Mouse (Mus musculus): Measurements from ENCODE around the gene Cideb.

The Cideb gene

DNA sequence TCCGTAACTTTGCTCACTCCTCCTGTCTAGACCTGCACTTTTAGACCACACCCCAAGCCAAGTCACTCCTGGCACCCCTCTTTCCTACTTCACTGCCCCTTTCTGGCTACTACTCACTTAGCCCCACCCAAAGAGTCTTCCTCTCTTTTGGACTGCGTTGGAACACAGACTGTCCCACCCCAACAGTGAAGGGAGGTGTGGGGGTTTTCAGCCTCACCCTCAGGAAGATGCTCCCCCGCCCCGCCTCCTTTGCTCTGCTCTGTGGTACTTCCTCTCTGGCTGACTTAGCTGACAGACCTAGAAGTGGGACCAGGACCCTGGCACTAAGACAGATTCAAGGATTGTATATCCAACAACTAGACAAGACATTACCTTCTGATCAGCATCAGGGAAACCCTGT lies 7.4 kb upstream of the Cideb start, which contains the start of gene Ltb4r1:
Ltb4r1 (plus strand) TSS at position 267 of the 400 bp plus-strand sequence.
- no peak for DNase-seq (ENCODE audit: low spot score)

DNA sequence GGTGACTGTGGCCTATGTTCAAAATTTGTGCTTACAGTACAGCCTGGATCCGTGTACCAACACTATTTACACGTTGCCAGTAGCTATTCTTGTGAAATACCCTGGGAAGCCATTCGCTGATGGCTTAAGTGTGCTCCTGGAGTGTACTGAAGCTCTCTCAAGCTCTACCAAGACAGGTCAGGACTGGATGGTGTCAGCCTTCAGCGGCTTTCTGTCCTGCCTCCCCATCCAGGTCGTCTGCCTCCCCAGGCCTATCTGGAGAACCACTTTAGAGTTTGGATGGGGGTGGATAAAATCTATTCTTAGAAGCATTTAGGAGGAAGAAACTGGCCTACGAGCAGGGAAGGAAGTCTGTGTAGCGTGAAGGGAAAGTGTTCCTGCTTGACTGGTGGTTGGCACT lies 4.9 kb upstream of the Cideb start:
- no peak for DNase-seq (ENCODE audit: low spot score)

DNA sequence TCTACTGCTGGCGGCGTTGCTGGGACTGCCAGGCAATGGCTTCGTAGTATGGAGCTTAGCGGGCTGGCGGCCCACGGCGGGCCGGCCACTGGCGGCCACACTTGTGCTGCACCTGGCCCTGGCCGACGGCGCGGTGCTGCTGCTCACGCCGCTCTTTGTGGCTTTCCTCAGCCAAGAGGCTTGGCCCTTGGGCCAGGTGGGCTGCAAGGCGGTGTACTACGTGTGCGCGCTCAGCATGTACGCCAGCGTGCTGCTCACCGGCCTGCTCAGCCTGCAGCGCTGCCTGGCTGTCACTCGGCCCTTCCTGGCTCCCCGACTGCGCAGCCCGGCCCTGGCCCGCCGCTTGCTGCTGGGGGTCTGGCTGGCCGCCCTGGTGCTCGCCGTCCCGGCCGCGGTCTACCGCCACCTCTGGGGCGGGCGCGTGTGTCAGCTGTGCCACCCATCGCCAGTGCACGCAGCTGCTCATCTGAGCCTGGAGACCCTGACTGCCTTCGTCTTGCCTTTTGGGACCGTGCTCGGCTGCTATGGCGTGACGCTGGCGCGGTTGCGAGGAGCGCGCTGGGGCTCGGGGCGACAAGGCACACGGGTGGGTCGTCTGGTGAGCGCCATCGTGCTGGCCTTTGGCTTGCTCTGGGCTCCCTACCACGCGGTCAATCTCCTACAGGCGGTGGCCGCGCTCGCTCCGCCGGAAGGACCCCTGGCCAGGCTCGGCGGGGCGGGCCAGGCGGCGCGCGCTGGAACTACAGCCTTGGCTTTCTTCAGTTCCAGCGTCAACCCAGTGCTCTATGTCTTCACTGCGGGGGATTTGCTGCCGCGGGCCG lies 4.0 kb upstream of the Cideb start:
- DNase-seq (ENCODE audit: low spot score): peak; percentile 53

DNA sequence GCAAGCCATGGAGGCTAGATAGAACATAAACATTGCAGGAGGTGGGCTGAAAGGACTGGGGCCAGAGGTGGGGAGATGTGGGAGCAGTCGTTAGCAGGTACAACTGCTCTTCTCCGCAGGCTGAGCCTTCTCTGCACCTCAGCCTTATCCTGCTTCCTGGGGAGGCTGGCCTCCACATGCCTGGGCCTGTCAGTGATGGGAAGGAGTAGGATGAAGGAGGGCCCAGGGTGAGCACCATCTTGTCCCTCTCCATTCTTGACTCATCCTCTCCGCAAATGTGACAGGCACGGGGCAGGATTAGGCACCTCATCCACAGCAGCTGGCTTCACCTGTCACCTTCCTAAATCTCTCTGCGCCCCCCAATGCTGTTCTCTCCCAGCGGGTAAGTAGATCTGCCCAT lies 2.9 kb upstream of the Cideb start, which contains the start of gene Ltb4r2:
Ltb4r2 (plus strand) TSS at position 266 of the 400 bp plus-strand sequence.
- DNase-seq (ENCODE audit: low spot score): no peak

DNA sequence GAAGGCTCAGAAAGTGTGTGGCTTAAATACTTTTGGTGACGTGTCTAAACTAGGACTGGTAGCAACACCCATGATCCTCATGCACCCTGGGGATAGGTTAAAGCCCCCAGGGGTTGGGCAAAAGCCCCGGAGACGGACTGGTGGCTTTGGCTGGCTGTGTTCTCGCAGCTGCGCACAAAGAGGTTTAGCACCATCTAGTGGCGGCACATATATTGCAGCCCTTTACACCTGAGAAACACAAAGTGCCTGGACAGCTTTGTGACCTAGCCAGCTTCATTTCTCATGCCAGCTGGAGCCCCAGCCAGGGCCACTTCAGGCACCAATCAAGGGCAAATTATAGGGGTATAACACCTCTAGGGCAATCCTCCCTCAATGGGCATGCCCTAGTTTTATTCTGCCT lies 1.9 kb upstream of the Cideb start:
- peak; percentile 77 for DNase-seq (ENCODE audit: low spot score)

DNA sequence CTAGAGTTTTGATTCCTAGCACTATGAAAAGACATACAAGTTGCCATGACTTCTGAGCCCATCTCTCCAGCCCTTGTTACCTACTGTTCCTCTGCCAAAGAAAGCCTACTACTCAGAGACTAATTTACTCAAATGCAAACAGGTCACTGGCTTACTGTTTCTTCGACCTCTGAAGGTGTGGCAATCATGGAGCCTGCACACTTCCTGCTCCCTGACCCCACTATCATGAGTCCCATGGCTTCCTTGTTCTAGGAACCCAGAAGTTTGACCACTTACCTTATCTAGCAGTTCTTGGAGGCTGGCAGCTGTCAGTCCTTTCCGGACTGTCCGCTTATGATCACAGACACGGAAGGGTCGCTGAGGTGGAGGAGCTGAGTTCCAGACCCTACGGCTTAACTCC lies 692 bp downstream of the Cideb start:
- no peak for DNase-seq (ENCODE audit: low spot score)

DNA sequence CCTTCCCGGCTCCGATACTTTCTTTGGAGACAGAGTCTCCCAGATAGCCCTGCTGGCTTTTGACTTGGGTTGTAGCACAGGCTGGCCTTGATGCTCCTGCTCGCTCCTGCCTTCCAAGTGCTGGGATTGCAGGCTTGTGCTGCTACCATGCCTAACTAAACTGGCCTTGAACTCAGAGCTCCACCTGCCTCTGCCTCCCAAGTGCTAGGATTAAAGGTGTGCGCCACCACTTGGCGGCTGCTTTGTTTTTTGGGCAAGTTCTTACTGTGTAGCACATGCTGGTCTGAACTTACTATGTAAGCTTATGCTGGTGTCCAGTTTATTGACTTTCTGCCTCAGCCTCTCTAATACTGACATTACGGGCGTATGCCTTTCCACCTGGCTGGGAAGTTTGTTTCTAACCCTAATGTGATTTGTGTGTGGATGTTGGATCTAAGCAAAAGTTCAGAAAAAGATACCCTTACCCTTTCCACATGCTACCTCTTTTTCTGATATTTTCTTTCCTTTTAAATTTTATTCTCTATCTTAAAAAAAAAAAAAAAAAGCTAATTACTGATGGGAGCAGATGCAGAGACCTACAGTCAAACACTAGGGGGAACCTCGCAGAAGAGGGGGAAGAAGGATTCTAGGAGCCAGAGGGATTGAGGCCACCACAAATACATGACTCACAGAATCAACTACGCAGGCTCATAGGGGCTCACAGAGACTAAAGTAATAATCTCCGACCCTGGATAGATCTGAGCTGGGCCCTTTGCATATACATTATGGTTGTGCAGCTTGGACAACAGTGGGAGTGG lies 11.0 kb downstream of the Cideb start:
- DNase-seq (ENCODE audit: low spot score): no peak

DNA sequence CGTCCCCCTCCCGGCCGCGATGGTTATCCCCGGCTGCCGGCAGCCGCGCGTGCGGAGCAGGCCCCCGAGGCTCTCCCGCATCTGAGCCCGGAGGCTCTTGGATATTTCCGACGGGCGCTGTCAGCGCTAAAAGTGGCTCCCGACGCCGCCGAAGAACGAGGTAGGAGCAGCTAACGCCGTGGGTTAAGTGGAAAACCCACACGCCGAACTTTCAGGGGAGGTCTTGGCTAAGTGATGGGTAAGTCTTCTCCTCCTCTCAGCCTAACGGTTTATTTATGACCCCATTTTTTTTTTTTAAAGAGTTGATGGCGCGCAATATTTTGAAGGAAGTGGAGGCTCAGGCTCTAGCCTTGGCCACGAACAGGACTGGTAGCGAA lies 12.4 kb downstream of the Cideb start:
- DNase-seq (ENCODE audit: low spot score): no peak

DNA sequence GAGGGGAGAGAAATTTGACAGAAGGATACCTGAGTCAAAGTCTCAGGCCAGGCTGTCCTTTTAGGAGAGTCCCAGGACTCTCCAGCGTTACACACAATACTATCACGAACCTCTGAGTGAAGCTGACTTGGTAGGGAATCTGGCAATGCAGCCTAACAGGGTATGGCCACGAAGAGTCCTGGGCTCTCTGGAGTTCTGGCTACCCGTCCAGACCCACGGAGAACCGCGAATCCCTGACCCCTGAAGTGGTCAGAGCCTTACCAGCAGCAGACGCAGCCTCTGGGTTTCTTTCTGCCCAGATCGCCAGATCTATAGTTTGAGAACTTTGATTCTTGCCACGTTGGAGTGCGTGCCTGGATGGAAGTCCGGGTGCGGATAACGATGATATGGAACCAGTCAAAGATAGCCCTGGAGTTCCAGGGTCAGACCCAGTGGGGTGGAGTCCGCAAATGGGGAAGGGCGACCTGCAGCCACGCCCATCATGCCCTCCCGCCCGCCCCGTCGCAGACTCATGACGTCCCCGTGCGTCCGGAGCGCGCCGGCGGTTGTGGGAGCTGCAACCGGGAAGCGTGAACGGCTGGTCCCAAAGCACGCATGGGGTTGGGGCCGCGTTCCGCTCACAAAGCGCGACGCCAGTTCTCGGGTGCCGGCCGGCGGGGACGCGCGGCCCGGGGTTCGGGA lies 12.9 kb downstream of the Cideb start, which contains the start of the genes Dhrs1 and Nop9:
Dhrs1 (minus strand) TSS at position 511 of the 681 bp plus-strand sequence.
Nop9 (plus strand) TSS at position 514 of the 681 bp plus-strand sequence.
- peak; percentile 87 for DNase-seq (ENCODE audit: low spot score)

DNA sequence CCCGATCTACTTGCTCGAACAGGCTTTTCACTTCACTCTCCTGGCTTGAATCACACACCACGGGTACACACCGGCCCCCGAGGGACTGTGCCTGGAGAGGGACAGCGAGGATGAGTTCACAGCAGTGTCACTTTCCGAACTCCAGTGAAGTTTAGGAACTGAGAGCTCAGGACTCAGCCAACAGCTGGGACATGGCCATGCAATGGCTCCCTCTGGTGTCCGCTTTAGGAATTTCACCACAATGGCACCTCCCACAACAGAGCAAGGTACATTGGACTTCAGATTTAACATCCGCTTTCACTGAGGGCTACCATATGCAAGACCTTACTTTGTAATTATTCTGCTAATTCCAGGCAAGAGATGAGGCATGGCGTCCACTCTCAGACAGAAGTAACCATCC lies 14.5 kb downstream of the Cideb start:
- peak; percentile 82 for DNase-seq (ENCODE audit: low spot score)

DNA sequence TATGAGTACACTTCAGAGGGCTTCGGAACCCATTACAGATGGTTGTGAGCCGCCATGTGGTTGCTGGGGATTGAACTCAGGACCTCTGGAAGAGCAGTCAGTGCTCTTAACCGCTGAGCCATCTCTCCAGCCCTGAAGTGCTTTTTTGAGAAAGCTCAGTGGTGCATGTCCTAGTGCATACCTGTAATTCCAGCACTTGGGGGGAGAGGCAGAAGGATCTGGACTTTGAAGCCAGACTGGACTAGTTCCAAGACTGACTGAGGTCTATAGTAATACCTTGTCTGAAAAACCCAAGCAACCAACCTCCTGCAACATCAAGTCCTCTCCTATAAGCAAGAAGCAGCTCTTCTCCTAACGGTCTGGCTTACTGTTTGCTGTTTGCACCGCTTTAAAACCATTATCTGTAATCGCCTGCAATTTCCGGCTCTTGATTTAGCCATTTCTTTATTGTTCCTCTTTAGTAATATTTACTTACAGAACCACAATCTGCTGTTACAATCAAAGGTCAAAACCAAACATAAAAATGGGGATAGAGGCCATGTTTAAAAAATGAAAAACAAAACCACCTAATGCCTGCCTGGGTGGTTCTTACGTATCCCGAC lies 21.1 kb downstream of the Cideb start:
- no peak for DNase-seq (ENCODE audit: low spot score)

DNA sequence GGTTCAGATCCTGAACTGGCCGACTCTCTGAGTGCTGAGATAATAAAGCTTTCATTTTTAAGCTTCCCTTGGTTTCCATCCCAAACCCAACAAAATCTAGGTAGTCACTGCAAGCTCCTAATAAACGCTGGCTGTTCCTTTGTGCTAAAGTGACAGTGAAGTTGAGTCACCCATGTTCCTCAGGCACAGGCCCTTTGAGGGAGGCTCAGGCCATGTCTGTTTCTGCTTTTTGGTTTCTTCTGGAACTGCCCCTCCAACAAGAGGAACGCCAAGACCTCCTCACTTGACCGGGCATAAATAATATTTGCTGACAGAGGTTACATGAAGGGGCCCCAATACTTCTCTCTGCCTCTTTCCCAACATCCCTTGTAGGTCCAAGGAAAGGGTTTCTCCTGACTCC lies 22.5 kb downstream of the Cideb start:
- no peak for DNase-seq (ENCODE audit: low spot score)

DNA sequence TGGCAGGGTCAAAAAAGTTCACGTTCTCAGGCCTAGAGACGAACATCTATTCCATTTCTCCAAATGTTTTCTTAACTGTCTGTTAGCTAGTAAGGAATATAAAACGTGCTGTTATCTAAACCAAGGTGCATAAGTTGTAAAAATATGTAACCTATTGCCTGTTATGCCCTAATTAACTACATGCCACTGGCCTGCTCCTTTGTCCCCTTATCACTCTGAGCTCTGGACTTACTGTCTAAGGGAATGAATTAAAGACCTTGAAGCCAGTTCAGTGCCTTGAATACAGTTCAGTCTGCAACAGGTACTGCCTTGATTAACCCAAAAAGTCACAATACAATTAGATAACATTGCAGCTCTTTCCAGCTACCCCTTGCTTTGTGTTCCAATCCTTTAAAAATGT lies 22.9 kb downstream of the Cideb start:
- DNase-seq (ENCODE audit: low spot score): no peak

DNA sequence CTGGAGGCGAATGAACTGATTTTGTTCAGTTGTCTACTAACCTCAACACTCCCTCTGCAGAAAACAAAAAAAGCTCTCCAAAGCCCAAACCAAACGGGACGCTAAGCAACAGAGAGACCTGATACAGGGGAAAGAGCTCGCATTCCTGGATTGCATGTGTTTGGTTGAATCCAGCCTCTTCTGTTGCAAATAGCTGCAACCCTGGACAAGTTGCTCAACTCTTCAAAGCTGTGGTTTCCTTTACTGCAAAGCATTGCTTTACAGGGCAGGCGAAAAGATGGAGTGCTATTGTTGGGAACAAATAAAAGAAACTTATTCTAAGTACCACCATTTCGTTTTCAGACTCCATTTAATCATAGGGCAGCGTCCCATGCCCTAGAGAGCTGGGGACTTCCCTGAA lies 23.4 kb downstream of the Cideb start:
- DNase-seq (ENCODE audit: low spot score): no peak

DNA sequence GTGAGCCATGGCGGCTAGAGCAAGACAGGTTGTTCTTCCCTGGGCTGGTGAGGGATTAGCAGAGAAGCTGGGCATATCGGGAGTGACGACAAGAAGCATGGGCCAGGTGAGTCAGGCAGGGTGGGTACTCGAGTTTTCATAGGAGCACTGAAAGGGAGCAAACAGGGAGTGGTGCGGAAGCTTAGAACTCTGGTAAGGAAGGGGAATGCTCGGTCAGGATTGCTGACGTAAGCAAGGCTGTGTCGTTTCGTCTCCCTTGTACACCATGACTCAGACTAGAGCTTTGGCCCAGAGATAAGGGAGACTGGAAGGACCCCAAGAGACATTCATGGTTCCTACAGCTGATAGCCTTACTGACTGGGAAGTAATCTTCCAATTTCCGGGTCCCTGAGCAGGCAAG lies 24.4 kb downstream of the Cideb start:
- no peak for DNase-seq (ENCODE audit: low spot score)

DNA sequence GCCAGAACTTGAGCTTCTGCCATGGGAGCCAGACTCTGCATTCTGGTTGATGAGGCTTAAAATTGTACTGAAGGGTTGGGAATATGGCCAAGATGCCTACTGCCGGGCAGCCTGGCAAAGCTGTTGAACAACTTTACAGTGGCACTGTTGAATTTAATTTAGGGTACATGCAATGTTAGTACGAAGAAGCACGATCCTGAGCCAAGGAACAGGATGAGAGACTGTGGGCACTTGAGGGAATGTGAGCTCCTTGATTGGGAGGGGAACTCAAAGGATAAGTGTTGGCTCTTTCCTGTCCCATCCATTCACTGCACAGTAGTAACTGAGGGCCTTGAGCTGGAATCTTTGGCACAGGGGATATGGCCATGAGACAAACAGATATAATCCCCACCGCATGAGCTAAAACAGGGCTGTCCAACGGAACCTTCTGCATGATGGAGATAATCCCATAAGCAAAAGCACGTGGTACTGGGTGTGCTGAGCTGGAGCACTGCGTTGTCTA lies 27.7 kb downstream of the Cideb start:
- DNase-seq (ENCODE audit: low spot score): no peak

DNA sequence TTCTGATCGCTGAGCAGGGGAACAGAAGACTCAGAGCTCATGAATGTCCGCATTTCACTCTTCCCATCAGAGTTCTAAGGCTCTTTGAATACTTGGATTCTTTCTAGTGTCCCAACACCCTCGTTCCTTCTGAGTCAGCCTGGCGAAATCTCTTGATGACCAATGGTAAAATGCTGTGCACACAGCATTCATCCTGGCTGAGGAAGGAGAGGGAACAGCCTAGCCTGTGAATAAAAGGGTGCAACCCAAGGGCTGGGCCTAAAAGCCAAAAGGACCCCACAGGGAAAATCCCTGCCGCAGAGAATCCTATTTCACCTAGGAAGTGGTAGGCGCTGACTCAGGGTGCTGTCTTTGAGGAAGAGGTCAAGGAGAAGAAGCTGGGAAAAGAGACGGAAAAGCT lies 28.1 kb downstream of the Cideb start:
- no peak for DNase-seq (ENCODE audit: low spot score)

DNA sequence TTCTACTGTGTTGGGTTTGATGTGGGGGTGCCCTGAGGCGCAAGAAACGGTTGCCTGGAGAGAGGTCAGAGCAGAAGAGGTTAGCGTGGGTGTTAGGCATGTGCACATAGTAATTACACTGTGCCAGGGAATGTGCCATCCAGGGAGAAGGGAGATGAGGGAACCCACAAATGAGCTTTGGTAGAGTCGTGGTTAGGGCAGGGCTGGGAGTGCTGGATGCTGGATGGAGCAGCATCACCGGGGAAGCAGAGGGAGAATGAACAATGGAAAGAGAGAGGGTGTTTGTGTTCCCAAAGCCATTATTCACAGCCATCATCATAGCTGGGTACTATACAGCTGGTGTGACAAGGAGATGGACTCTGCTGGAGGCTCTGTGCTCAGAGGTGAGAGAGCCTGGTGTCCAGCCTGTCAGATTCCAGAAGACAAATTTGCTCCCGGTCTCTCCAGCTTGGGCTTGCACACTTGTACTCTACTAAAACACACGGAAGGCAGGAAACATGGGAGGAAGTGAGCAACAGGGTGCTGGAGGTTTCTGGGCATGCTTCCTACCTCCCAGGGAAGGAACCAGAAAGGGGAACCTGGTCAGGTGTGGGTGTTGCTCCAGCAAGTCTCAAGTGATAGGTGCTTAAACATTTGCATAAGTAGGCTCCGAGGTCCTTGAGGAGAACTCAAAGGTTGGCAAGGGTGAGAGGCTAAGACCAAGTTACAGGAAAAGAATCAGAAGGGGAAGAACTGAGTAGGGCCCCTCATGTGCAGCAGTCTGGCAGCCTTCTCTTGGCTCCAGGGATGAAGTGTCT lies 30.2 kb downstream of the Cideb start:
- no peak for DNase-seq (ENCODE audit: low spot score)

DNA sequence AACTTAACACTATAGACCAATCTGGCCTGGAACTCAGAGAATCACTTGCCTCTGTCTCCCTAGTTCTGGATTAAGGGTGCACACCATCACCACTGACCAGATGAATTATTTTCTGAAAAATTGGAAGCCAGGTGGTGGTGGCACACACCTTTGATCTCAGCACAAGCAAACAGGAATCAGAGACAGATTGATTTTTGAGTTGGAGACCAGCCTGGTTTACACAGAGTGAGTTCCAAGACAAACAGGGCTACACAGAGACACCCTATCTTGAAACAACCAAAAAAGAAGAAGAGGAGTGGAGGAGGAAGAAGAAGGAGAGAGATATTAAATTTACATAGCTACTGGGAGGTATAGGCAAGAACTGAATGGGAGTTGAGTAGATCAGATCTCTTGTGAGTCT lies 32.0 kb downstream of the Cideb start:
- no peak for DNase-seq (ENCODE audit: low spot score)

DNA sequence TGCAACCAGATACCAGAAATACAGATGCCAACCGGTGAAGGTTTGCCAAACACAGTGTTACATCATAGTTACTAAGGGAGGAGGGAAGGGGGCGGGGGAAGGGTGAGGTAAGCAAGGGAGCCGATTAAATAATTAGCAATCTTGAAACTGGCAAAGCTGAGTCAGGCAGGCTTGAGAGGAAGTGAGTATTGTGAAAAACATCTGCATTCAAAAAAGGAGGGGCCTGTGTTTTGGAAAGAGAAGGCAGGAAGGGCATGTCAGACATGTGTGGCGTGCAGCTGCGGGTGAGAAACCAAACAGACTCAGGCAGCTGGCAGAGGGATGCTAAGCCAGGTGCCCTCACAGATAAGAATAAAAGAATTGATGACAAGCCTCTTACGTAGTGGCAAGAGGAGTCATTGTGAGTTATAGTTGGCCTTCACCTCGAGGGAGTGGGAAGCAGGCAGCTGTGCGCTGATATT lies 33.8 kb downstream of the Cideb start:
- DNase-seq (ENCODE audit: low spot score): no peak

DNA sequence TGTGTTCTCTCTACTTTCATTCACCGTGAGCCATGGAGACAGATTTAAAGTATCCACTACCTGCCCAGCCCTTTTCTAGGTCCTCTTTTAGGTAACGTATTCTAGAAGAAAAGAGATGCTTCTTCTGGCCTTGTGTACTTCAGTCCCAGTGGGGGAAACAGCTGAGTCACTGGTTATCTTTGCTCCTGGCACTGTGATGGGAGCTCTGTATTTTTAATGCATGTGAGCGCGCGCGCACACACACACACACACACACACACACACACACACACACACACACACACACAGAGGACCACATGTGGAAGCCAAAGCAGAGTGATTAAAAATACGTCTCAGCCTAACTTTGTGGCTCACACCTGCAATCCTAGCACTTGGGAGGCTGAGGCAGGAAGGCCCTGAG lies 34.8 kb downstream of the Cideb start:
- DNase-seq (ENCODE audit: low spot score): no peak
